Mouse (Mus musculus): ENCODE measurements around the gene Tmem138.
A peak's percentile ranks its signal among the peaks of the same experiment; 100 is the strongest.
"Not testable (repeated sequence)": the region's sequence is repeated elsewhere in the genome, so short reads cannot be mapped to it uniquely, and the experiment has no call there.

Gene Tmem138

GRCm38 (mm10) chr19:10569627-10570026, 7.5 kb downstream of the Tmem138 start:
- no peak for DNase-seq (ENCODE audit: low read depth, low spot score)

- no peak for DNase-seq (ENCODE audit: low read depth, low spot score)
These were observed 11.9 kb downstream of the Tmem138 start for GRCm38 (mm10) chr19:10565217-10565616.

- no peak for DNase-seq (ENCODE audit: low read depth, low spot score)
These were observed 12.9 kb downstream of the Tmem138 start for GRCm38 (mm10) chr19:10564278-10564677.

- DNase-seq (ENCODE audit: low read depth, low spot score): no peak
These were observed 14.8 kb downstream of the Tmem138 start for GRCm38 (mm10) chr19:10562351-10562750.

GRCm38 (mm10) chr19:10561558-10562314, 15.4 kb downstream of the Tmem138 start:
- DNase-seq (ENCODE audit: low read depth, low spot score): no peak

GRCm38 (mm10) chr19:10560108-10560507, 17.1 kb downstream of the Tmem138 start:
- DNase-seq (ENCODE audit: low read depth, low spot score): peak; percentile 72

- not testable (repeated sequence) for DNase-seq (ENCODE audit: low read depth, low spot score)
These were observed 19.3 kb downstream of the Tmem138 start for GRCm38 (mm10) chr19:10557837-10558375.

GRCm38 (mm10) chr19:10557430-10557829, 19.7 kb downstream of the Tmem138 start:
- no peak for DNase-seq (ENCODE audit: low read depth, low spot score)

GRCm38 (mm10) chr19:10557001-10557400, 20.2 kb downstream of the Tmem138 start:
- no peak for DNase-seq (ENCODE audit: low read depth, low spot score)

GRCm38 (mm10) chr19:10555624-10556510, 21.3 kb downstream of the Tmem138 start, which contains the start of gene Tmem216:
Gene Tmem216, minus strand, starts transcription at chr19:10556238.
- peak; percentile 83 for DNase-seq (ENCODE audit: low read depth, low spot score)

- no peak for DNase-seq (ENCODE audit: low read depth, low spot score)
These were observed 37.7 kb downstream of the Tmem138 start for GRCm38 (mm10) chr19:10539454-10539853.

GRCm38 (mm10) chr19:10530082-10530481, 47.1 kb downstream of the Tmem138 start:
- peak; percentile 66 for DNase-seq (ENCODE audit: low read depth, low spot score)

- peak; percentile 64 for DNase-seq (ENCODE audit: low read depth, low spot score)
These were observed 51.3 kb downstream of the Tmem138 start, which contains the start of gene Sdhaf2 for GRCm38 (mm10) chr19:10525910-10526309. Gene Sdhaf2, minus strand, starts transcription at chr19:10526142.

- DNase-seq (ENCODE audit: low read depth, low spot score): peak; percentile 88
These were observed 51.9 kb downstream of the Tmem138 start, which contains the start of gene Cpsf7 for GRCm38 (mm10) chr19:10525106-10525901. Gene Cpsf7, plus strand, starts transcription at chr19:10525266.

- DNase-seq (ENCODE audit: low read depth, low spot score): no peak
These were observed 52.4 kb downstream of the Tmem138 start for GRCm38 (mm10) chr19:10524784-10525105.

- DNase-seq (ENCODE audit: low read depth, low spot score): no peak
These were observed 53.6 kb downstream of the Tmem138 start for GRCm38 (mm10) chr19:10523483-10524080.

GRCm38 (mm10) chr19:10521926-10522325, 55.2 kb downstream of the Tmem138 start:
- no peak for DNase-seq (ENCODE audit: low read depth, low spot score)
